ENCODE assay signal across 11 mouse cellular contexts in genomic region chr14:56205021-56205420, GRCm38 (mm10). TPM values are rescaled to one million over a fixed set of nuclear protein-coding genes. Genes with fewer than 3 reads are reported as not detected.
A peak's percentile ranks its signal among the peaks of the same experiment; 100 is the strongest.
DNase-seq lines count a peak whose midpoint lies in the region; ATAC-seq and TF ChIP-seq lines count a peak whose summit lies in the region.
"Not testable (repeated sequence)": the region's sequence is repeated elsewhere in the genome, so short reads cannot be mapped to it uniquely, and the experiment has no call there.
"Had no signal": no experiment of that assay in that cellular context is flagged by ENCODE, and none has a peak within 500 bp of the region (broad histone marks: within the 10 kb centered on the region; RNA-seq: fewer than 3 reads in every experiment).

No protein-coding gene starts in this region.

- not testable (repeated sequence) for H3K79me2 ChIP-seq in MEL (ENCODE audit: control insufficient read depth, insufficient read depth, low read length, poor library complexity)

- not testable (repeated sequence) for H3K27me3 ChIP-seq in MEL (ENCODE audit: control insufficient read depth in 1 of 2, insufficient read depth in 2 of 2, low read length in 2 of 2); hindbrain, embryonic 11.5 days (ENCODE audit: control insufficient read depth, insufficient read depth, low read length)

- 40% methylated on average over 5 of the region's 5 CpGs for WGBS in hindbrain, embryonic 11.5 days

- H3K4me1 ChIP-seq in MEL (ENCODE audit: control insufficient read depth in 1 of 2, insufficient read depth in 2 of 2, low read length in 2 of 2); hindbrain, embryonic 11.5 days (replicated peaks; ENCODE audit: control insufficient read depth, insufficient read depth, low read length): not testable (repeated sequence)

- not testable (repeated sequence) for ATAC-seq in hindbrain, embryonic 11.5 days (ENCODE audit: low FRiP score)
- peak; percentile 84 for ATAC-seq in megakaryocyte progenitor cell, adult 5-6 weeks (replicated peaks; ENCODE audit: poor library complexity)

- peak; percentile 28 to 53 (median 51); a peak in 5 of 6 replicates for TF ChIP-seq CTCF in MEL (IDR thresholded peaks at IDR 0.05 in 2 of 3, conservative IDR thresholded peaks at IDR 0.05 in 1 of 3; ENCODE audit: control insufficient read depth in 1 of 3, insufficient read depth in 1 of 3, low read depth in 2 of 3, low read length in 3 of 3, poor library complexity in 1 of 3, severe bottlenecking in 1 of 3)
- TF ChIP-seq CTCF in left cerebral cortex, adult 2 months (IDR thresholded peaks at IDR 0.05) = peak; percentile 49

- H3K9ac ChIP-seq in MEL (ENCODE audit: control insufficient read depth, low read depth, low read length, poor library complexity, severe bottlenecking); hindbrain, embryonic 11.5 days (ENCODE audit: low read depth, low read length): not testable (repeated sequence)

- H3K4me3 ChIP-seq in MEL (ENCODE audit: control insufficient read depth in 1 of 2, insufficient read depth in 1 of 2, low read depth in 2 of 2, low read length in 2 of 2); hindbrain, embryonic 11.5 days (ENCODE audit: low read depth, low read length); left cerebral cortex, adult 2 months: not testable (repeated sequence)

- DNase-seq in MEL (ENCODE audit: low read depth, low spot score) = peak; percentile 41
- DNase-seq in brain, adult 2 months (ENCODE audit: low read depth, low spot score) = peak; percentile 26
- peak; percentile 9 for DNase-seq in fibroblast of lung, adult 2 months (ENCODE audit: low read depth)
- DNase-seq in hindbrain, embryonic 11.5 days (ENCODE audit: low spot score) = peak; percentile 68
- DNase-seq in left cerebral cortex, adult 2 months (ENCODE audit: extremely low spot score in 1 of 2, low spot score in 2 of 2) = not testable (repeated sequence)
- peak; percentile 17 for DNase-seq in spleen, adult 12 weeks (ENCODE audit: low spot score)

- TF ChIP-seq RAD21 in MEL (IDR thresholded peaks at IDR 0.05; ENCODE audit: low read depth, low read length) = peak; percentile 7

- intact Hi-C loops in left cerebral cortex, adult 2 months (cut with DNase I) = loop anchor here (5.0 kb wide), 2 partner anchors 97 to 192 kb away; no protein-coding TSS in a partner anchor

- H3K9me3 ChIP-seq in MEL (replicated peaks; ENCODE audit: insufficient read depth, low read length); hindbrain, embryonic 11.5 days (ENCODE audit: control insufficient read depth, low read length): not testable (repeated sequence)

- TF ChIP-seq EP300 in MEL (IDR thresholded peaks at IDR 0.05; ENCODE audit: low read depth in 1 of 2, low read length in 2 of 2) = not testable (repeated sequence)

- H3K36me3 ChIP-seq in MEL (ENCODE audit: control insufficient read depth in 1 of 2, insufficient read depth in 2 of 2, low read length in 2 of 2); hindbrain, embryonic 11.5 days (ENCODE audit: control insufficient read depth, insufficient read depth, low read length): not testable (repeated sequence)

- not testable (repeated sequence) for H3K27ac ChIP-seq in MEL (ENCODE audit: control insufficient read depth, low read depth, low read length); hindbrain, embryonic 11.5 days (ENCODE audit: low read depth, low read length); left cerebral cortex, adult 2 months

- not testable (repeated sequence) for TF ChIP-seq POLR2A in MEL (IDR thresholded peaks at IDR 0.05; ENCODE audit: control insufficient read depth in 1 of 2, insufficient read depth in 1 of 2, low read depth in 1 of 2, low read length in 2 of 2, poor library complexity in 1 of 2)

- not testable (repeated sequence) for H3K4me2 ChIP-seq in hindbrain, embryonic 11.5 days (replicated peaks; ENCODE audit: low read depth, low read length)

TF ChIP-seq in MEL, 35 proteins besides CTCF, POLR2A, EP300 and RAD21:
- peak; percentile 55 for TF ChIP-seq SMC3 (IDR thresholded peaks at IDR 0.05; ENCODE audit: low read depth, low read length)

RNA-seq across cellular contexts. Expression of gene Gzmf, which starts 6.2 kb away (rescaled TPM):
- total RNA-seq in MEL (2012; rRNA removed) = not detected in 2 replicates
- polyA plus RNA-seq in MEL (2012; ENCODE audit: insufficient read depth in 1 of 2, insufficient read length in 2 of 2, low read depth in 1 of 2, low replicate concordance in 2 of 2, missing spikeins in 1 of 2) = not detected
- polyA plus RNA-seq in hindbrain, embryonic 11.5 days (2014; fragmentation: Nextera tagmentation; extraction: Ambion mirVana) = not detected in 2 replicates
- total RNA-seq in left cerebral cortex, adult 2 months (2021) = not detected
- total RNA-seq in megakaryocyte progenitor cell, adult 5-6 weeks (2015) = not detected in 2 replicates
- not detected in 2 replicates for total RNA-seq in megakaryocyte progenitor cell, adult 5-6 weeks (2017)
- total RNA-seq: left cerebral cortex, postnatal 14 days had no signal
- polyA plus RNA-seq: forebrain, embryonic 12.5 days; midbrain, embryonic 13.5 days had no signal

RNA-seq across cellular contexts. Expression of gene Gzmc, which starts 29.4 kb away (rescaled TPM):
- not detected in 2 replicates for total RNA-seq in MEL (2012; rRNA removed)
- not detected for polyA plus RNA-seq in MEL (2012; ENCODE audit: insufficient read depth in 1 of 2, insufficient read length in 2 of 2, low read depth in 1 of 2, low replicate concordance in 2 of 2, missing spikeins in 1 of 2)
- not detected in 2 replicates for polyA plus RNA-seq in hindbrain, embryonic 11.5 days (2014; fragmentation: Nextera tagmentation; extraction: Ambion mirVana)
- not detected for total RNA-seq in left cerebral cortex, adult 2 months (2021)
- total RNA-seq in megakaryocyte progenitor cell, adult 5-6 weeks (2015) = not detected in 2 replicates
- total RNA-seq in megakaryocyte progenitor cell, adult 5-6 weeks (2017) = not detected in 2 replicates
- total RNA-seq: left cerebral cortex, postnatal 14 days had no signal
- polyA plus RNA-seq: forebrain, embryonic 12.5 days; midbrain, embryonic 13.5 days had no signal

RNA-seq across cellular contexts. Expression of gene Gzmn, which starts 30.6 kb away (rescaled TPM):
- total RNA-seq in MEL (2012; rRNA removed) = not detected in 2 replicates
- not detected for polyA plus RNA-seq in MEL (2012; ENCODE audit: insufficient read depth in 1 of 2, insufficient read length in 2 of 2, low read depth in 1 of 2, low replicate concordance in 2 of 2, missing spikeins in 1 of 2)
- not detected in 2 replicates for polyA plus RNA-seq in hindbrain, embryonic 11.5 days (2014; fragmentation: Nextera tagmentation; extraction: Ambion mirVana)
- not detected for total RNA-seq in left cerebral cortex, adult 2 months (2021)
- total RNA-seq in megakaryocyte progenitor cell, adult 5-6 weeks (2015) = not detected in 2 replicates
- total RNA-seq in megakaryocyte progenitor cell, adult 5-6 weeks (2017) = not detected in 2 replicates
- total RNA-seq: left cerebral cortex, postnatal 14 days had no signal
- polyA plus RNA-seq: forebrain, embryonic 12.5 days; heart, embryonic 10.5 days; midbrain, embryonic 13.5 days had no signal

RNA-seq across cellular contexts. Expression of gene Gzmg, which starts 45.6 kb away (rescaled TPM):
- not detected in 2 replicates for total RNA-seq in MEL (2012; rRNA removed)
- polyA plus RNA-seq in MEL (2012; ENCODE audit: insufficient read depth in 1 of 2, insufficient read length in 2 of 2, low read depth in 1 of 2, low replicate concordance in 2 of 2, missing spikeins in 1 of 2) = not detected
- polyA plus RNA-seq in hindbrain, embryonic 11.5 days (2014; fragmentation: Nextera tagmentation; extraction: Ambion mirVana) = not detected in 2 replicates
- not detected for total RNA-seq in left cerebral cortex, adult 2 months (2021)
- total RNA-seq in megakaryocyte progenitor cell, adult 5-6 weeks (2015) = not detected in 2 replicates
- not detected in 2 replicates for total RNA-seq in megakaryocyte progenitor cell, adult 5-6 weeks (2017)
- total RNA-seq: left cerebral cortex, postnatal 14 days had no signal
- polyA plus RNA-seq: forebrain, embryonic 12.5 days; midbrain, embryonic 13.5 days had no signal

RNA-seq across cellular contexts. Expression of gene Gzmb, which starts 57.0 kb away (rescaled TPM):
- 1.4 and 1.7 TPM in 2 replicates for total RNA-seq in MEL (2012; rRNA removed)
- polyA plus RNA-seq in MEL (2012; ENCODE audit: insufficient read depth in 1 of 2, insufficient read length in 2 of 2, low read depth in 1 of 2, low replicate concordance in 2 of 2, missing spikeins in 1 of 2) = under 1 TPM in 1 of 2 experiments, not detected in 1; 0.64 TPM
- polyA plus RNA-seq in hindbrain, embryonic 11.5 days (2014; fragmentation: Nextera tagmentation; extraction: Ambion mirVana) = 0.11 TPM in 1 of 2 replicates, not detected in the other
- not detected for total RNA-seq in left cerebral cortex, adult 2 months (2021)
- 3.5 TPM in 2 replicates for total RNA-seq in megakaryocyte progenitor cell, adult 5-6 weeks (2015)
- 1.1 TPM in 2 replicates for total RNA-seq in megakaryocyte progenitor cell, adult 5-6 weeks (2017)
- total RNA-seq: left cerebral cortex, postnatal 14 days had no signal
- polyA plus RNA-seq: forebrain, embryonic 12.5 days; midbrain, embryonic 13.5 days had no signal
